Mouse (Mus musculus) megakaryocyte-erythroid progenitor cell, adult 5-6 weeks (primary cell): ENCODE data around the gene Ankrd60. TPM values are rescaled to one million over a fixed set of nuclear protein-coding genes. Genes with fewer than 3 reads are reported as not detected.

ENCODE experiments used
- ATAC-seq: replicated peaks from 2 replicates; pipeline ENCODE4 v1.8.0; 2016; ENCODE audit warnings: mild to moderate bottlenecking, inconsistent platforms; ENCODE audit not compliant: severe bottlenecking, poor library complexity, low FRiP score, low TSS enrichment
- total RNA-seq, 2 experiments: library from RNA; stranded (forward) in 1 of 2; stranded (reverse) in 1 of 2; fragments of 200-1000, 215-1000 nt in 1 of 2; fragments of >200 nt in 1 of 2; fragmentation: Nextera tagmentation in 1 of 2; gene quantifications; 2 replicates each; pipeline ENCODE4 v1.2.3; 2014 to 2017

Gene Ankrd60
- total RNA-seq, 2 experiments from 2014 or later: not detected

GRCm38 (mm10) chr2:173535390-173535789 lies 42.8 kb downstream of the Ankrd60 start:
- ATAC-seq: no peak

- 0 out of 2 replicates have a peak, but pooled peaks have one; percentile 20 for ATAC-seq
Observed at GRCm38 (mm10) chr2:173534581-173534980, 43.6 kb downstream of the Ankrd60 start.

GRCm38 (mm10) chr2:173532711-173533462 lies 45.3 kb downstream of the Ankrd60 start:
- ATAC-seq: no peak

- ATAC-seq: no peak
Observed at GRCm38 (mm10) chr2:173528493-173528892, 49.7 kb downstream of the Ankrd60 start.

GRCm38 (mm10) chr2:173522376-173522775 lies 55.8 kb downstream of the Ankrd60 start, which contains the start of gene 1700021F07Rik:
Gene 1700021F07Rik (plus strand): TSS chr2:173522586.
- ATAC-seq: no peak

Other genes with a start within 250 kb of the Ankrd60 start
- not detected in 2 replicates for gene 1700021F07Rik, start 55.8 kb downstream of the Ankrd60 start, total RNA-seq (2014; fragmentation: Nextera tagmentation)
- gene 1700021F07Rik, start 55.8 kb downstream of the Ankrd60 start, total RNA-seq (2017): not detected in 2 replicates
- 18.1 and 20.7 TPM in 2 replicates for gene Rab22a, start 81.4 kb upstream of the Ankrd60 start, total RNA-seq (2014; fragmentation: Nextera tagmentation)
- 13.3 and 16.8 TPM in 2 replicates for gene Rab22a, start 81.4 kb upstream of the Ankrd60 start, total RNA-seq (2017)
- gene 1700010B08Rik, start 141.1 kb upstream of the Ankrd60 start, total RNA-seq (2014; fragmentation: Nextera tagmentation): not detected in 2 replicates
- 0.38 TPM in 1 of 2 replicates, not detected in the other for gene 1700010B08Rik, start 141.1 kb upstream of the Ankrd60 start, total RNA-seq (2017)
- 5.2 and 8.8 TPM in 2 replicates for gene Vapb, start 159.1 kb upstream of the Ankrd60 start, total RNA-seq (2014; fragmentation: Nextera tagmentation)
- 46.8 and 67.2 TPM in 2 replicates for gene Vapb, start 159.1 kb upstream of the Ankrd60 start, total RNA-seq (2017)